Mouse (Mus musculus) central nervous system, embryonic 11.5 days (tissue): ENCODE measurements around the gene Zfyve19. TPM values are rescaled to one million over a fixed set of nuclear protein-coding genes. Genes with fewer than 3 reads are reported as not detected.

ENCODE experiments used
- polyA plus RNA-seq: library from polyadenylated mRNA; depleted of rRNA; stranded (reverse); fragments of >200 nt; gene quantifications from 2 replicates; pipeline ENCODE4 v1.2.3, GENCODE M21; 2012; rRNA removed

Gene Zfyve19
- polyA plus RNA-seq: 42.1 and 53.1 TPM in 2 replicates

GRCm38 (mm10) chr2:119208344-119209175 is at the start of gene Zfyve19, which contains the start of gene Dnajc17:
Gene Zfyve19, plus strand, starts transcription at chr2:119208617.
Gene Dnajc17, minus strand, starts transcription at chr2:119208795.

GRCm38 (mm10) chr2:119166901-119167865 is 41.2 kb upstream of the Zfyve19 start, which contains the start of gene Gchfr:
Gene Gchfr, plus strand, starts transcription at chr2:119167773.

GRCm38 (mm10) chr2:119173991-119174651 is 34.3 kb upstream of the Zfyve19 start, which contains the start of gene Gm14137:
Gene Gm14137, plus strand, starts transcription at chr2:119174509.

GRCm38 (mm10) chr2:119229775-119230704 is 21.6 kb downstream of the Zfyve19 start, which contains the start of gene Ppp1r14d:
Gene Ppp1r14d, minus strand, starts transcription at chr2:119229906.

GRCm38 (mm10) chr2:119237210-119237870 is 28.9 kb downstream of the Zfyve19 start, which contains the start of gene Spint1:
Gene Spint1, plus strand, starts transcription at chr2:119237362.

Other genes with a start within 250 kb of the Zfyve19 start
- 15.2 and 18.8 TPM in 2 replicates for gene Ccdc32, start 179.2 kb upstream of the Zfyve19 start, polyA plus RNA-seq
- gene Rpusd2, start 173.8 kb upstream of the Zfyve19 start, polyA plus RNA-seq: 9.2 and 10.1 TPM in 2 replicates
- gene Knl1, start 161.5 kb upstream of the Zfyve19 start, polyA plus RNA-seq: 10.9 and 14.5 TPM in 2 replicates
- gene Rad51, start 95.8 kb upstream of the Zfyve19 start, polyA plus RNA-seq: 52.8 and 53.0 TPM in 2 replicates
- gene Rmdn3, start 51.6 kb upstream of the Zfyve19 start, polyA plus RNA-seq: 32.3 and 40.1 TPM in 2 replicates
- 1.8 and 3.3 TPM in 2 replicates for gene Gchfr, start 40.8 kb upstream of the Zfyve19 start, polyA plus RNA-seq
- 0.02 TPM in 1 of 2 replicates, not detected in the other for gene Gm14137, start 34.1 kb upstream of the Zfyve19 start, polyA plus RNA-seq
- gene Dnajc17, start 178 bp downstream of the Zfyve19 start, polyA plus RNA-seq: 35.0 and 61.3 TPM in 2 replicates
- 0.06 TPM in 1 of 2 replicates, not detected in the other for gene Ppp1r14d, start 21.3 kb downstream of the Zfyve19 start, polyA plus RNA-seq
- gene Spint1, start 28.7 kb downstream of the Zfyve19 start, polyA plus RNA-seq: 1.6 and 2.7 TPM in 2 replicates
- gene Rhov, start 62.7 kb downstream of the Zfyve19 start, polyA plus RNA-seq: 0.98 and 1.7 TPM in 2 replicates
- 14.3 and 16.2 TPM in 2 replicates for gene Vps18, start 80.1 kb downstream of the Zfyve19 start, polyA plus RNA-seq
- gene Dll4, start 117.2 kb downstream of the Zfyve19 start, polyA plus RNA-seq: 4.0 and 5.0 TPM in 2 replicates
- 0.59 and 1.0 TPM in 2 replicates for gene Chac1, start 142.6 kb downstream of the Zfyve19 start, polyA plus RNA-seq